Mouse (Mus musculus) spleen, adult 2 months (tissue): ENCODE measurements around the gene Gp9. TPM values are rescaled to one million over a fixed set of nuclear protein-coding genes. Genes with fewer than 3 reads are reported as not detected.

Experiments used
- DNase-seq, 2 experiments: peaks; one replicate each; pipeline versions ENCODE4 v3.0.0 to v3.0.0-alpha.2; 2012 to 2021; ENCODE audit warnings: low spot score in 2 of 2, low read depth in 1 of 2
- H3K27ac ChIP-seq: fragments of 200-500 bp; 2 replicates; pipeline ENCODE4 v1.5.1; 2012; ENCODE audit warnings: low read length, inconsistent platforms; ENCODE audit not compliant: insufficient read depth
- H3K27me3 ChIP-seq: fragments of 200-500 bp; 2 replicates; pipeline ENCODE4 v1.6.1; 2012; ENCODE audit warnings: mild to moderate bottlenecking, moderate library complexity, low read length, inconsistent platforms; ENCODE audit not compliant: control insufficient read depth, insufficient read depth
- H3K36me3 ChIP-seq: fragments of 200-500 bp; 2 replicates; pipeline ENCODE4 v1.6.1; 2012; ENCODE audit warnings: mild to moderate bottlenecking, low read length, inconsistent platforms; ENCODE audit not compliant: control insufficient read depth, insufficient read depth
- H3K4me1 ChIP-seq: fragments of 200-500 bp; 2 replicates; pipeline ENCODE4 v1.6.1; 2011; ENCODE audit warnings: inconsistent platforms; ENCODE audit not compliant: control insufficient read depth, insufficient read depth, insufficient read length
- H3K4me3 ChIP-seq: fragments of 200-500 bp; 2 replicates; pipeline ENCODE4 v1.5.1; 2011; ENCODE audit warnings: mild to moderate bottlenecking, inconsistent platforms; ENCODE audit not compliant: insufficient read depth, insufficient read length; ENCODE audit errors: extremely low read depth
- CTCF ChIP-seq: fragments of 200-500 bp; IDR thresholded peaks from 2 replicates; pipeline ENCODE4 v1.5.1; 2011; ENCODE audit warnings: mild to moderate bottlenecking, inconsistent platforms; ENCODE audit not compliant: insufficient read depth, insufficient read length, insufficient replicate concordance; ENCODE audit errors: extremely low read depth
- POLR2A ChIP-seq: fragments of 200-500 bp; IDR thresholded peaks from 2 replicates; pipeline ENCODE4 v1.6.1; 2011; ENCODE audit warnings: low read depth, low read length, inconsistent platforms
- WGBS: fragments of 180-500 bp; shearing (Covaris S2); methylation state at CpG from one replicate; pipeline ENCODE4 v1.1.7; 2018; 5-methylcytosine and 5-hydroxymethylcytosine counted together
- polyA plus RNA-seq: library from polyadenylated mRNA; depleted of rRNA; stranded (reverse); fragments of >200 nt; gene quantifications from 2 replicates; pipeline ENCODE4 v1.2.3, GENCODE M21; 2012; rRNA removed

Gene Gp9
- polyA plus RNA-seq, 1 experiment: 70.5 TPM

- Histone ChIP-seq H3K36me3 (peaks cover 45% of the 10 kb centered on the region), H3K4me1 (no peaks in the 10 kb centered on the region), H3K27me3 (no peaks in the 10 kb centered on the region), H3K27ac (no peak overlapping the region), H3K4me3 (no peak overlapping the region)
- 98% methylated on average over 2 of the region's 2 CpGs for WGBS
- no peak for DNase-seq
- TF ChIP-seq POLR2A: no peak
- TF ChIP-seq CTCF: no peak
These were observed 42.5 kb downstream of the Gp9 start for GRCm38 (mm10) chr6:87820366-87820765.

Other genes starting within 250 kb of the Gp9 start
- gene Arhgap25, start 244.8 kb upstream of the Gp9 start, polyA plus RNA-seq: 17.3 and 18.0 TPM in 2 replicates
- 0.74 and 1.4 TPM in 2 replicates for gene Prokr1, start 187.3 kb upstream of the Gp9 start, polyA plus RNA-seq
- 2.4 and 2.8 TPM in 2 replicates for gene Aplf, start 105.9 kb upstream of the Gp9 start, polyA plus RNA-seq
- gene Efcc1, start 47.2 kb upstream of the Gp9 start, polyA plus RNA-seq: 2.0 and 3.1 TPM in 2 replicates
- gene Rab43, start 34.1 kb downstream of the Gp9 start, polyA plus RNA-seq: 102 and 110 TPM in 2 replicates
- 0.73 and 1.3 TPM in 2 replicates for gene Gm45140, start 57.7 kb downstream of the Gp9 start, polyA plus RNA-seq
- gene Isy1, start 60.7 kb downstream of the Gp9 start, polyA plus RNA-seq: 17.8 and 31.4 TPM in 2 replicates
- gene Cnbp, start 73.0 kb downstream of the Gp9 start, polyA plus RNA-seq: 123 and 129 TPM in 2 replicates
- 35.5 and 37.3 TPM in 2 replicates for gene Copg1, start 109.7 kb downstream of the Gp9 start, polyA plus RNA-seq
- gene Hmces, start 135.9 kb downstream of the Gp9 start, polyA plus RNA-seq: 16.3 and 19.1 TPM in 2 replicates
- 1.5 and 2.6 TPM in 2 replicates for gene H1fx, start 203.6 kb downstream of the Gp9 start, polyA plus RNA-seq